Mouse (Mus musculus) midbrain, embryonic 12.5 days (tissue): ENCODE results near the gene 4930564D02Rik. TPM values are rescaled to one million over a fixed set of nuclear protein-coding genes. Genes with fewer than 3 reads are reported as not detected.

Experiments used
- ATAC-seq: fragments of 200-750 bp; cut with Nextera tagmentation; 2 replicates; pipeline ENCODE4 v1.8.0; 2017; ENCODE audit warnings: low read depth, moderate TSS enrichment, moderate library complexity; ENCODE audit not compliant: low FRiP score
- H3K27ac ChIP-seq: fragments of 300-500 bp; sonication (generic); replicated peaks from 2 replicates; pipeline ENCODE4 v1.5.1; 2016; ENCODE audit warnings: mild to moderate bottlenecking
- H3K27me3 ChIP-seq: fragments of 300-500 bp; sonication (generic); 2 replicates; pipeline ENCODE4 v1.6.1; 2016; ENCODE audit warnings: mild to moderate bottlenecking
- H3K36me3 ChIP-seq: fragments of 300-500 bp; sonication (generic); 2 replicates; pipeline ENCODE4 v1.6.1; 2016
- H3K4me1 ChIP-seq: fragments of 300-500 bp; sonication (generic); 2 replicates; pipeline ENCODE4 v1.6.1; 2016
- H3K4me2 ChIP-seq: fragments of 300-500 bp; sonication (generic); replicated peaks from 2 replicates; pipeline ENCODE4 v1.6.1; 2016; ENCODE audit warnings: mild to moderate bottlenecking, moderate library complexity
- H3K4me3 ChIP-seq: fragments of 300-500 bp; sonication (generic); 2 replicates; pipeline ENCODE4 v1.5.1; 2016; ENCODE audit warnings: mild to moderate bottlenecking
- H3K9ac ChIP-seq: fragments of 300-500 bp; sonication (generic); replicated peaks from 2 replicates; pipeline ENCODE4 v1.6.1; 2016; ENCODE audit warnings: mild to moderate bottlenecking, moderate library complexity
- H3K9me3 ChIP-seq: fragments of 300-500 bp; sonication (generic); 2 replicates; pipeline ENCODE4 v1.6.1; 2016; ENCODE audit warnings: mild to moderate bottlenecking
- WGBS: fragments of 180-500 bp; shearing (Covaris S2); methylation state at CpG from one replicate; pipeline ENCODE4 v1.1.7; 2016; 5-methylcytosine and 5-hydroxymethylcytosine counted together
- polyA plus RNA-seq: library from polyadenylated mRNA; unstranded; fragments of >200 nt; fragmentation: Nextera tagmentation; extraction: Ambion mirVana; gene quantifications from 2 replicates; pipeline ENCODE4 v1.2.1, GENCODE M21; 2016

Gene 4930564D02Rik
- not detected in 2 replicates for polyA plus RNA-seq

- Histone ChIP-seq H3K27me3 (no peaks in the 10 kb centered on the region), H3K4me3 (no peak within 1 kb of the TSS), H3K27ac (no peak within 1 kb of the TSS), H3K9ac (no peak within 1 kb of the TSS), H3K36me3 (no peaks in the 10 kb centered on the region), H3K4me1 (no peaks in the 10 kb centered on the region), H3K9me3 (no peaks in the 10 kb centered on the region), H3K4me2 (no peak within 1 kb of the TSS)
- WGBS: 88% methylated on average over 10 of the region's 10 CpGs
- no peak for ATAC-seq
Measured at GRCm38 (mm10) chr3:105066544-105066943, at the start of gene 4930564D02Rik. Gene 4930564D02Rik, plus strand, starts transcription at chr3:105066844.

GRCm38 (mm10) chr3:105017314-105017713, 49.3 kb upstream of the 4930564D02Rik start:
- 90% methylated on average over 8 of the region's 8 CpGs for WGBS
- H3K4me1 ChIP-seq: peaks cover 10% of the 10 kb centered on the region
- no peak overlapping the region for H3K4me2 ChIP-seq
- ATAC-seq: no peak
- no peaks in the 10 kb centered on the region for H3K27me3 ChIP-seq
- peaks cover 5% of the 10 kb centered on the region; the same call in 1 of the 2 replicates for H3K36me3 ChIP-seq
- H3K4me3 ChIP-seq: no peak overlapping the region
- H3K9me3 ChIP-seq: no peaks in the 10 kb centered on the region
- H3K27ac ChIP-seq: no peak overlapping the region
- H3K9ac ChIP-seq: no peak overlapping the region

- WGBS: 90% methylated on average over 10 of the region's 10 CpGs
- peaks cover 10% of the 10 kb centered on the region for H3K4me1 ChIP-seq
- H3K9ac ChIP-seq: no peak overlapping the region
- H3K4me3 ChIP-seq: no peak overlapping the region
- no peaks in the 10 kb centered on the region for H3K9me3 ChIP-seq
- no peaks in the 10 kb centered on the region for H3K27me3 ChIP-seq
- ATAC-seq: no peak
- no peak overlapping the region for H3K4me2 ChIP-seq
- peaks cover 8% of the 10 kb centered on the region; the same call in 1 of the 2 replicates for H3K36me3 ChIP-seq
- no peak overlapping the region for H3K27ac ChIP-seq
Measured at GRCm38 (mm10) chr3:105018085-105018782, 48.4 kb upstream of the 4930564D02Rik start.

- H3K36me3 ChIP-seq: peaks cover 8% of the 10 kb centered on the region; the same call in 1 of the 2 replicates
- no peaks in the 10 kb centered on the region for H3K27me3 ChIP-seq
- H3K9me3 ChIP-seq: no peaks in the 10 kb centered on the region
- H3K9ac ChIP-seq: no peak overlapping the region
- H3K4me1 ChIP-seq: peaks cover 10% of the 10 kb centered on the region
- H3K4me3 ChIP-seq: no peak overlapping the region
- no peak overlapping the region for H3K27ac ChIP-seq
- no peak overlapping the region for H3K4me2 ChIP-seq
- WGBS: 88% methylated on average over 6 of the region's 6 CpGs
- no peak for ATAC-seq
Measured at GRCm38 (mm10) chr3:105018783-105019105, 47.9 kb upstream of the 4930564D02Rik start.

- no peak overlapping the region for H3K9ac ChIP-seq
- WGBS: 60% methylated on average over 12 of the region's 12 CpGs
- H3K4me2 ChIP-seq: no peak overlapping the region
- peaks cover 10% of the 10 kb centered on the region for H3K4me1 ChIP-seq
- H3K4me3 ChIP-seq: no peak overlapping the region
- ATAC-seq: no peak
- H3K36me3 ChIP-seq: peaks cover 14% of the 10 kb centered on the region; the same call in 1 of the 2 replicates
- H3K27me3 ChIP-seq: no peaks in the 10 kb centered on the region
- H3K27ac ChIP-seq: no peak overlapping the region
- no peaks in the 10 kb centered on the region for H3K9me3 ChIP-seq
Measured at GRCm38 (mm10) chr3:105019826-105020692, 46.6 kb upstream of the 4930564D02Rik start.

- H3K4me2 ChIP-seq: no peak overlapping the region
- no peak overlapping the region for H3K4me3 ChIP-seq
- H3K36me3 ChIP-seq: peaks cover 28% of the 10 kb centered on the region
- no peak overlapping the region for H3K27ac ChIP-seq
- H3K9ac ChIP-seq: no peak overlapping the region
- WGBS: 89% methylated on average over 10 of the region's 10 CpGs
- ATAC-seq: no peak
- H3K4me1 ChIP-seq: peaks cover 10% of the 10 kb centered on the region; the same call in 1 of the 2 replicates
- H3K27me3 ChIP-seq: no peaks in the 10 kb centered on the region
- no peaks in the 10 kb centered on the region for H3K9me3 ChIP-seq
Measured at GRCm38 (mm10) chr3:105023371-105024005, 43.2 kb upstream of the 4930564D02Rik start.

GRCm38 (mm10) chr3:105036281-105036847, 30.3 kb upstream of the 4930564D02Rik start:
- Histone ChIP-seq H3K4me1 (no peaks in the 10 kb centered on the region), H3K36me3 (peaks cover 76% of the 10 kb centered on the region), H3K27me3 (no peaks in the 10 kb centered on the region), H3K4me2 (no peak overlapping the region), H3K9ac (no peak overlapping the region), H3K27ac (no peak overlapping the region), H3K4me3 (no peak overlapping the region), H3K9me3 (no peaks in the 10 kb centered on the region)
- ATAC-seq: no peak
- 91% methylated on average over 10 of the region's 10 CpGs for WGBS

- WGBS: 94% methylated on average over 6 of the region's 6 CpGs
- Histone ChIP-seq H3K27ac (no peak overlapping the region), H3K4me1 (no peaks in the 10 kb centered on the region), H3K36me3 (peaks cover 67% of the 10 kb centered on the region), H3K9me3 (no peaks in the 10 kb centered on the region), H3K4me2 (no peak overlapping the region), H3K4me3 (no peak overlapping the region), H3K9ac (no peak overlapping the region), H3K27me3 (no peaks in the 10 kb centered on the region)
- no peak for ATAC-seq
Measured at GRCm38 (mm10) chr3:105037240-105037770, 29.3 kb upstream of the 4930564D02Rik start.

- no peak for ATAC-seq
- H3K27ac ChIP-seq: no peak overlapping the region
Measured at GRCm38 (mm10) chr3:105040002-105040401, 26.6 kb upstream of the 4930564D02Rik start.

GRCm38 (mm10) chr3:105040983-105041625, 25.5 kb upstream of the 4930564D02Rik start:
- Histone ChIP-seq H3K9ac (no peak overlapping the region), H3K9me3 (no peaks in the 10 kb centered on the region), H3K27ac (no peak overlapping the region), H3K4me3 (no peak overlapping the region), H3K4me2 (no peak overlapping the region), H3K27me3 (no peaks in the 10 kb centered on the region), H3K4me1 (peaks cover 12% of the 10 kb centered on the region), H3K36me3 (peaks cover 30% of the 10 kb centered on the region)
- ATAC-seq: no peak
- 94% methylated on average over 9 of the region's 9 CpGs for WGBS

More at GRCm38 (mm10) chr3:105040002-105040401, 26.6 kb upstream of the 4930564D02Rik start:
- no peak overlapping the region for H3K4me2 ChIP-seq
- no peaks in the 10 kb centered on the region for H3K27me3 ChIP-seq
- H3K36me3 ChIP-seq: peaks cover 41% of the 10 kb centered on the region
- WGBS: 58% methylated on average over 8 of the region's 8 CpGs
- peaks cover 8% of the 10 kb centered on the region for H3K4me1 ChIP-seq
- H3K4me3 ChIP-seq: no peak overlapping the region
- no peaks in the 10 kb centered on the region for H3K9me3 ChIP-seq
- H3K9ac ChIP-seq: no peak overlapping the region

GRCm38 (mm10) chr3:105043746-105044145, 22.9 kb upstream of the 4930564D02Rik start:
- H3K36me3 ChIP-seq: peaks cover 6% of the 10 kb centered on the region; the same call in 1 of the 2 replicates
- no peak overlapping the region for H3K4me3 ChIP-seq
- H3K27ac ChIP-seq: no peak overlapping the region
- H3K4me1 ChIP-seq: peaks cover 12% of the 10 kb centered on the region
- no peak overlapping the region for H3K9ac ChIP-seq
- WGBS: 87% methylated on average over 5 of the region's 5 CpGs
- no peak overlapping the region for H3K4me2 ChIP-seq
- no peaks in the 10 kb centered on the region for H3K27me3 ChIP-seq
- no peak for ATAC-seq
- H3K9me3 ChIP-seq: no peaks in the 10 kb centered on the region
